Mouse (Mus musculus) kidney, embryonic 14.5 days (tissue): ENCODE data around the gene Slc36a3. TPM values are rescaled to one million over a fixed set of nuclear protein-coding genes. Genes with fewer than 3 reads are reported as not detected.

Experiments
- ATAC-seq: fragments of 200-750 bp; cut with Nextera tagmentation; 2 replicates; pipeline ENCODE4 v1.8.0; 2017; ENCODE audit warnings: moderate number of reproducible peaks, mild to moderate bottlenecking, moderate TSS enrichment, moderate library complexity; ENCODE audit not compliant: low FRiP score, low TSS enrichment
- H3K27ac ChIP-seq: fragments of 300-500 bp; sonication (generic); 2 replicates; pipeline ENCODE4 v1.5.1; 2014; ENCODE audit warnings: low read depth, mild to moderate bottlenecking, low read length, moderate library complexity, mixed read lengths
- H3K27me3 ChIP-seq: fragments of 300-500 bp; sonication (generic); 2 replicates; pipeline ENCODE4 v1.6.1; 2014; ENCODE audit warnings: mild to moderate bottlenecking, low read length; ENCODE audit not compliant: control insufficient read depth, insufficient read depth
- H3K36me3 ChIP-seq: fragments of 300-500 bp; sonication (generic); 2 replicates; pipeline ENCODE4 v1.6.1; 2014; ENCODE audit warnings: low read length, mixed read lengths; ENCODE audit not compliant: control insufficient read depth, insufficient read depth
- H3K4me1 ChIP-seq: fragments of 300-500 bp; sonication (generic); 2 replicates; pipeline ENCODE4 v1.6.1; 2014; ENCODE audit warnings: low read length, mixed read lengths; ENCODE audit not compliant: control insufficient read depth, insufficient read depth
- H3K4me2 ChIP-seq: fragments of 300-500 bp; sonication (generic); replicated peaks from 2 replicates; pipeline ENCODE4 v1.6.1; 2014; ENCODE audit warnings: low read depth, mild to moderate bottlenecking, low read length
- H3K4me3 ChIP-seq: fragments of 300-500 bp; sonication (generic); 2 replicates; pipeline ENCODE4 v1.5.1; 2014; ENCODE audit warnings: mild to moderate bottlenecking, low read length
- H3K9ac ChIP-seq: fragments of 300-500 bp; sonication (generic); 2 replicates; pipeline ENCODE4 v1.6.1; 2014; ENCODE audit warnings: low read depth, mild to moderate bottlenecking, low read length, moderate library complexity
- H3K9me3 ChIP-seq: fragments of 300-500 bp; sonication (generic); 2 replicates; pipeline ENCODE4 v1.6.1; 2016; ENCODE audit warnings: low read length; ENCODE audit not compliant: control insufficient read depth
- WGBS: fragments of 180-500 bp; shearing (Covaris S2); extraction: QIAGEN DNeasy Blood & Tissue Kit; methylation state at CpG from one replicate; pipeline ENCODE4 v1.1.7; 2014; 5-methylcytosine and 5-hydroxymethylcytosine counted together
- polyA plus RNA-seq: library from polyadenylated mRNA; unstranded; fragments of >200 nt; fragmentation: Nextera tagmentation; extraction: Ambion mirVana; gene quantifications from 2 replicates; pipeline ENCODE4 v1.2.1, GENCODE M21; 2014

Slc36a3 gene
- polyA plus RNA-seq = not detected in 2 replicates

DNA sequence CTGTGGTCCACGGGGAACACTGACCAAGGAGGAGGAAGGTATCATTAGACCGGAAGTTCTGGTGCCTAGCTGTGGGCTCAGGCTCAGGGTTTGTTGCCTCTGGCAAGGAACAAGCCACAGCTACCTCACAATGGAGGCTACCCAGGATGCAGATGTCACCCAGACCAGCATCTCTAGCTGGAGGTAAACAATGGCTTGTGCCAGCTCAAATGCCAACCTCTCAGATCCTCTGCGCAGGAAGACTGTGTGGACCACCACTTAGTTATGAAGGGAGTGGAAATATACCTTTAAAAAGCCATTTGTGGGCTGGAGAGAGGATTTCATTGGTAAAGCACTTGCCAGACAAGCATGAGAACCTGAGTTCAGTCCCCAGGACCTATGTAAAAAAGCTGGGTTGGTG, at the start of gene Slc36a3:
Gene Slc36a3, minus strand, starts transcription at position 101 of the 400 bp plus-strand sequence.
- no peaks in the 10 kb centered on the region for H3K4me1 ChIP-seq
- no peak within 1 kb of the TSS for H3K9ac ChIP-seq
- H3K9me3 ChIP-seq = no peaks in the 10 kb centered on the region
- no peak within 1 kb of the TSS for H3K4me3 ChIP-seq
- H3K27me3 ChIP-seq = no peaks in the 10 kb centered on the region
- 85% methylated on average over 3 of the region's 3 CpGs for WGBS
- H3K36me3 ChIP-seq = no peaks in the 10 kb centered on the region
- ATAC-seq = no peak
- H3K4me2 ChIP-seq = no peak within 1 kb of the TSS
- no peak within 1 kb of the TSS for H3K27ac ChIP-seq

DNA sequence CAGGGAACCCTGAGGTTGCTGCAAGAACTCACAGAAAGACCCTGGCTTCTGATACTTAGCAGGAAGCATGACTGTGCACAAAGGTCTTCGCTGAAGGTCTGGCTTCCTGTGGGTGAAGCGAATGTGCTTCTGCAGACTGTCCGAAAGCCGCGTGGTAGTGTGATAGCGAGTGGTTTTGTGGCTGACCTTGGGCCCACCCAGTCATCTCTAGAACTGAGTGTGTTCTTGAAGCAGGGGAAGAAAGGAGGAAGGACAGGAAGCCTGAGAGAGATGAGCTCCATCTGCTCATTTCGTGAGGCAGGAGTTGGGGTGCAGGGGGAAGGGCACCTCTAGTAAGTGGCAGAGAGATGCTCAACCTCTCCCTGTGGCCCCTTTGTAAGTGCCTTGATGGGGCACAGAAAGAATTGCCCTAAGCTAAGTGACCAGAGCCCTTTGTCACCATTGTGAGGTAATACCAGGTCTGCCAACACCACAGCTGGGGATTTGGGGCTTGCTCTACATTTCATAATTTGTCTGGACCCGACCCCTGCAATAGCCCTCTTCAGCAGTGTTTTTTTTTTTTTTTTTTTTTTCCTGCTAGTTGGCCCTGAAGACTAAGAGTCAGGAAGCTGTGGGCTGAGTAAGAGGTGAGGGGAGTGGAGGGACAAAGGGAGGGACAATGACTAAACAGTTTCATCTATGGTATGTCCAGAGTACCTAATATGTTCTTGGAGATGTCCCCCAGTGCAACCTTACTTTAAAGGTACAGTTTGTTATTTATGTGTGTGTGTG, 46.4 kb upstream of the Slc36a3 start:
- no peak for ATAC-seq
- Histone ChIP-seq H3K27ac (no peak overlapping the region), H3K4me3 (no peak overlapping the region), H3K4me1 (no peaks in the 10 kb centered on the region), H3K9ac (no peak overlapping the region), H3K27me3 (no peaks in the 10 kb centered on the region), H3K4me2 (no peak overlapping the region), H3K36me3 (no peaks in the 10 kb centered on the region), H3K9me3 (no peaks in the 10 kb centered on the region)
- 73% methylated on average over 8 of the region's 8 CpGs for WGBS

DNA sequence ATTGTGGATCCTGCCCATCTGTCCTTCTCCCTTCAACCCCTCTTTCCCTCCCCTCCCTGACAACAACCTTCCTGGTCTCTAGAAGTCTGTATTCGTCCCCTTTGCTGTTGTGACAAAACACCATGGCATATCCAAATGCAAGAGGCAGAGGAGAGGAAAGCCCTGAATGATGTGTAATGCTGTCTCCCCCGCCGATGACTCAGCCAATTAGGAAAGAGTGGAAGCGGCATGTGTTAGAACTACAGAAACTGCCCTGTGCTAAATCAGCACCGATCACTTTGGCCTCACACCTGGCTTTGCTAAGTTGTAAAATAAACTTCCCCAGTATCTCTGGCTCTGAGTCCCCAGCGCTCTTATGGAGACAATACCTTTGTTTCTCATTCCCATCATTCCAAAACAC, 45.6 kb upstream of the Slc36a3 start:
- no peak overlapping the region for H3K4me2 ChIP-seq
- no peaks in the 10 kb centered on the region for H3K9me3 ChIP-seq
- H3K9ac ChIP-seq = no peak overlapping the region
- no peaks in the 10 kb centered on the region for H3K36me3 ChIP-seq
- WGBS = 51% methylated on average over 6 of the region's 6 CpGs
- H3K4me1 ChIP-seq = no peaks in the 10 kb centered on the region
- no peak for ATAC-seq
- H3K4me3 ChIP-seq = no peak overlapping the region
- H3K27me3 ChIP-seq = no peaks in the 10 kb centered on the region
- H3K27ac ChIP-seq = no peak overlapping the region

- H3K9me3 ChIP-seq = no peaks in the 10 kb centered on the region
- no peak for ATAC-seq
Measured at GRCm38 (mm10) chr11:55190216-55190615, 38.7 kb upstream of the Slc36a3 start.

DNA sequence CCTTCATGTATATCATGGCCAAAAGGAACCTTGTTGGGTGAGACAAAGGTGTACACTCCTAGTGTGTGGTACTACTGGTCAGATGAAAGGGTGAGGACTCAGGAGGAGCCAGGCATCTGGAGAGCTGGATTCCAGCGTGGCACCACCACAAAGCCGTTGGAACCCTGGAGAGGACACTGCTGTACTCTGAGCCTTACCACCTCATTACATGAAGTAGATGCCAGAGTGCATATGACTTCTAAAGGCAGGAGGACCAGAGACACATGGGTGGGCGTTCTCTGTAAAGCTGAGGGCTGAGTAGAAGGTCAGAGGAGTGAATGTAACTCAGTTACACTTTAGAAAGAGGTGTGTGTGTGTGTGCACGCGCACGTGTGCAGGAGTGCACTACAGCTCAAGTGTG, 36.3 kb upstream of the Slc36a3 start:
- no peak for ATAC-seq
- H3K4me3 ChIP-seq = no peak overlapping the region
- H3K4me2 ChIP-seq = no peak overlapping the region
- WGBS = 85% methylated on average over 6 of the region's 6 CpGs
- no peak overlapping the region for H3K9ac ChIP-seq
- H3K4me1 ChIP-seq = no peaks in the 10 kb centered on the region
- no peak overlapping the region for H3K27ac ChIP-seq
- no peaks in the 10 kb centered on the region for H3K27me3 ChIP-seq
- no peaks in the 10 kb centered on the region for H3K9me3 ChIP-seq
- H3K36me3 ChIP-seq = no peaks in the 10 kb centered on the region

More at GRCm38 (mm10) chr11:55190216-55190615, 38.7 kb upstream of the Slc36a3 start:
- Histone ChIP-seq H3K36me3 (no peaks in the 10 kb centered on the region), H3K4me1 (no peaks in the 10 kb centered on the region), H3K9ac (no peak overlapping the region), H3K4me2 (no peak overlapping the region), H3K4me3 (no peak overlapping the region), H3K27ac (no peak overlapping the region), H3K27me3 (no peaks in the 10 kb centered on the region)
- 88% methylated on average over 3 of the region's 3 CpGs for WGBS

- Histone ChIP-seq H3K9me3 (no peaks in the 10 kb centered on the region), H3K4me1 (no peaks in the 10 kb centered on the region), H3K9ac (no peak overlapping the region), H3K4me3 (no peak overlapping the region), H3K36me3 (no peaks in the 10 kb centered on the region), H3K27me3 (no peaks in the 10 kb centered on the region), H3K27ac (no peak overlapping the region), H3K4me2 (no peak overlapping the region)
- 85% methylated on average over 4 of the region's 4 CpGs for whole genome bisulfite sequencing
- no peak for ATAC-seq
Measured at GRCm38 (mm10) chr11:55187292-55187691, 35.8 kb upstream of the Slc36a3 start.

GRCm38 (mm10) chr11:55184733-55185291, 33.3 kb upstream of the Slc36a3 start, which contains the start of gene Slc36a2:
Gene Slc36a2, minus strand, starts transcription at chr11:55185077.
- H3K4me1 ChIP-seq = no peaks in the 10 kb centered on the region
- H3K4me2 ChIP-seq = no peak within 1 kb of the TSS
- H3K4me3 ChIP-seq = no peak within 1 kb of the TSS
- no peaks in the 10 kb centered on the region for H3K27me3 ChIP-seq
- ATAC-seq = no peak
- WGBS = 21% methylated on average over 10 of the region's 10 CpGs
- no peak within 1 kb of the TSS for H3K27ac ChIP-seq
- no peaks in the 10 kb centered on the region for H3K9me3 ChIP-seq
- no peak within 1 kb of the TSS for H3K9ac ChIP-seq
- no peaks in the 10 kb centered on the region for H3K36me3 ChIP-seq

DNA sequence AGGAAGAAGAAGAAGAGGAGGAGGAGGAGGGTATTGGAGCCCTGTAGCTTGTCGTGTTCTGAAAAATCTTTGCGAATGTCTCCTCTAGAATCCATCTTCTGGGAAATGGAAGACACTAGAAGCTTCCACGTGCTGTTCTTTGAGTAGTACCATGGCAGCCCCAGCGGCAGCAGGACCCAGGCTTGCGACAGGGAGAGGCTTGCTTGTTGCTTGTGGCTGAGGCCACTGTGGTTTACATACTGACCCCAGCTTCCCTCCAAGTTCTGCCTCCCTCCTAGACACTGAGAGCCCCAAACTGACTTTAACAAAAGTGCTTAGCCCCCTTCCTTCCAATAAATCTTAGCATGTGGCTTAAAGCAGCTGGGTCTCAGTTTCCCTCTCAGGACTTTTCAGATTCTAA, 32.7 kb upstream of the Slc36a3 start:
- 89% methylated on average over 5 of the region's 5 CpGs for WGBS
- Histone ChIP-seq H3K27ac (no peak overlapping the region), H3K4me2 (no peak overlapping the region), H3K9ac (no peak overlapping the region), H3K4me3 (no peak overlapping the region), H3K4me1 (no peaks in the 10 kb centered on the region), H3K36me3 (no peaks in the 10 kb centered on the region), H3K27me3 (no peaks in the 10 kb centered on the region), H3K9me3 (no peaks in the 10 kb centered on the region)
- no peak for ATAC-seq

GRCm38 (mm10) chr11:55183124-55183523, 31.6 kb upstream of the Slc36a3 start:
- no peak for ATAC-seq

More at GRCm38 (mm10) chr11:55183124-55183523, 31.6 kb upstream of the Slc36a3 start:
- Histone ChIP-seq H3K36me3 (no peaks in the 10 kb centered on the region), H3K4me3 (no peak overlapping the region), H3K27me3 (no peaks in the 10 kb centered on the region), H3K9ac (no peak overlapping the region), H3K27ac (no peak overlapping the region), H3K9me3 (no peaks in the 10 kb centered on the region), H3K4me2 (no peak overlapping the region), H3K4me1 (no peaks in the 10 kb centered on the region)
- 58% methylated on average over 7 of the region's 7 CpGs for WGBS
